Mouse (Mus musculus) C2C12 (cell line): Measurements from ENCODE around the gene Foxd3.

Experiments
- CTCF ChIP-seq: IDR thresholded peaks from one replicate; pipeline ENCODE4 v1.5.1; 2011; ENCODE audit not compliant: control insufficient read depth, insufficient read depth, insufficient read length
- MAX ChIP-seq: IDR thresholded peaks from one replicate; pipeline ENCODE4 v1.6.1; 2011; ENCODE audit warnings: mild to moderate bottlenecking, control low read depth
- MYOD1 ChIP-seq: IDR thresholded peaks from one replicate; pipeline ENCODE4 v1.6.1; 2011; ENCODE audit warnings: low read depth; ENCODE audit not compliant: control insufficient read depth, insufficient read length
- MYOG ChIP-seq: IDR thresholded peaks from one replicate; pipeline ENCODE4 v1.6.1; 2011; ENCODE audit not compliant: control insufficient read depth, insufficient read length; ENCODE audit errors: extremely low read depth
- USF1 ChIP-seq: IDR thresholded peaks from one replicate; pipeline ENCODE4 v1.6.1; 2011; ENCODE audit warnings: low read depth, mild to moderate bottlenecking, control low read depth, moderate library complexity

- TF ChIP-seq CTCF, result no peak
- TF ChIP-seq MYOG, result no peak
- TF ChIP-seq MAX, result no peak
- TF ChIP-seq MYOD1, result no peak
- TF ChIP-seq USF1, result no peak
Observed at GRCm38 (mm10) chr4:99655937-99656604, at the start of gene Foxd3.
